Mouse (Mus musculus) forebrain, embryonic 11.5 days (tissue): ENCODE measurements around the gene Igfbp5. TPM values are rescaled to one million over a fixed set of nuclear protein-coding genes. Genes with fewer than 3 reads are reported as not detected.

ENCODE experiments used
- ATAC-seq: fragments of 200-750 bp; cut with Nextera tagmentation; replicated peaks from 2 replicates; pipeline ENCODE4 v1.8.0; 2017; ENCODE audit warnings: moderate TSS enrichment; ENCODE audit not compliant: low FRiP score
- DNase-seq: peaks from one replicate; pipeline ENCODE4 v3.0.0-alpha.2; 2017; ENCODE audit warnings: low spot score
- H3K27ac ChIP-seq: fragments of 300-500 bp; sonication (generic); 2 replicates; pipeline ENCODE4 v1.5.1; 2014; ENCODE audit warnings: low read depth, low read length
- H3K27me3 ChIP-seq: fragments of 300-500 bp; sonication (generic); 2 replicates; pipeline ENCODE4 v1.6.1; 2014; ENCODE audit warnings: mild to moderate bottlenecking, low read length, mixed read lengths; ENCODE audit not compliant: control insufficient read depth, insufficient read depth
- H3K36me3 ChIP-seq: fragments of 300-500 bp; sonication (generic); 2 replicates; pipeline ENCODE4 v1.6.1; 2014; ENCODE audit warnings: mild to moderate bottlenecking, low read length, moderate library complexity, mixed read lengths; ENCODE audit not compliant: control insufficient read depth, insufficient read depth
- H3K4me1 ChIP-seq: fragments of 300-500 bp; sonication (generic); replicated peaks from 2 replicates; pipeline ENCODE4 v1.6.1; 2014; ENCODE audit warnings: low read length, mixed read lengths; ENCODE audit not compliant: control insufficient read depth, insufficient read depth
- H3K4me2 ChIP-seq: fragments of 300-500 bp; sonication (generic); 2 replicates; pipeline ENCODE4 v1.6.1; 2014; ENCODE audit warnings: low read depth, mild to moderate bottlenecking, low read length, moderate library complexity, mixed read lengths; ENCODE audit not compliant: severe bottlenecking
- H3K4me3 ChIP-seq: fragments of 300-500 bp; sonication (generic); 2 replicates; pipeline ENCODE4 v1.5.1; 2014; ENCODE audit warnings: low read depth, low read length
- H3K9ac ChIP-seq: fragments of 300-500 bp; sonication (generic); 2 replicates; pipeline ENCODE4 v1.6.1; 2014; ENCODE audit warnings: low read length
- H3K9me3 ChIP-seq: fragments of 300-500 bp; sonication (generic); 2 replicates; pipeline ENCODE4 v1.6.1; 2016; ENCODE audit warnings: low read length, mixed read lengths; ENCODE audit not compliant: control insufficient read depth
- whole genome bisulfite sequencing: fragments of 180-500 bp; shearing (Covaris S2); extraction: QIAGEN DNeasy Blood & Tissue Kit; methylation state at CpG from one replicate; pipeline ENCODE4 v1.1.7; 2014; 5-methylcytosine and 5-hydroxymethylcytosine counted together
- polyA plus RNA-seq: library from polyadenylated mRNA; unstranded; fragments of >200 nt; fragmentation: Nextera tagmentation; extraction: Ambion mirVana; gene quantifications from 2 replicates; pipeline ENCODE4 v1.2.1, GENCODE M21; 2014

The Igfbp5 gene
- polyA plus RNA-seq: 35.7 and 37.4 TPM in 2 replicates

DNA sequence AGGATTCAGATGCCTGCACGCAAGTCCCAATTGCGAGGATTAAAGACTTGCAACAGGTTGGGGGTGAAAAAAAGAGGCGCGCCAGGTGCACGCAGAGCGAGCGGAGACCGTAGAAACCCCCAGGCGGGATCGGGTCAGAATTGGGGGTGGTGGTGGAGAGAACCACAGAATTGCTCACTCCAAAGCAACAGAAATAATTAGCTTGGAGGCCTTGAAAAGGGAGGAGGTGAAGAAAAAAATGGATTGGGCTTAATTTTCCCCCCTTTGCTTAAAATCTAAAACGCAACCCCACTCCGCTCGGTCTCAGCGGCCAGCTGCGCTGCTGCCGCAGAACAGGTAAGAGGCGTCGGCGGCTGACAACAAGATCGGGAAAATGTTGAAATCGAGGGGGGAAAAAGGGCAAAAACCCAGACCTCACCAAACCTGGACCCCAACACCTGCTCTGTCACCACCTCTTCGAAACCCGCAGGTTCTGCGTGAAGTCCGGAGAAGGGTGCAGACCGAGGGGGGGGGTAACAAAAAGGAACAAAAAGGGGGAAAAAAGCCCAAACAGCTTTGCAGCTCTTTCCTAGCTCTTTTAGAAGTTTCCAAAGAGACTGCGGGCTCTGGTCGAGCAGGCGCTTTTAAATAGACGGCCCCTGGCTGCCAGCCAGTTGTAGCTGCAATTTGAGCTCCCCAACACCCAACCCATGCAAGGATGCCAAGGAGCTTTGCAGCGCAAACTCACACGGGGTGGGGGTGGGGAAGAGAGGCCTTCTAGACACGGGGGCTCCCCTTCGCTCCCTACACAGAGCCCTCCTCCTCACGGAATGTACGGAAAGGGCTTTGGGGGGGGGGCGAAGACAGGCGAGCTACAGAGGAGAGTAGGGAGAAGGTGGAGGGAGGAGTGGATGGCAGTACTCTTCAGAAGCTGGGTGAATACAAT lies at the start of gene Igfbp5:
Gene Igfbp5, minus strand, starts transcription at position 598 of the 925 bp plus-strand sequence.
- H3K4me3 ChIP-seq: peak within 1 kb of the TSS; percentile 64
- H3K27ac ChIP-seq: peak within 1 kb of the TSS; percentile 80
- ATAC-seq (peak; percentile 63), DNase-seq (peak; percentile 89)
- no peaks in the 10 kb centered on the region for H3K9me3 ChIP-seq
- under 1% methylated on average over 38 of the region's 38 CpGs for WGBS
- H3K4me2 ChIP-seq: peak within 1 kb of the TSS; percentile 75
- peaks cover 3% of the 10 kb centered on the region; the same call in 1 of the 2 replicates for H3K27me3 ChIP-seq
- peak within 1 kb of the TSS; percentile 75 for H3K9ac ChIP-seq
- H3K4me1 ChIP-seq: peaks cover 6% of the 10 kb centered on the region; the same call in 1 of the 2 replicates
- H3K36me3 ChIP-seq: no peaks in the 10 kb centered on the region

DNA sequence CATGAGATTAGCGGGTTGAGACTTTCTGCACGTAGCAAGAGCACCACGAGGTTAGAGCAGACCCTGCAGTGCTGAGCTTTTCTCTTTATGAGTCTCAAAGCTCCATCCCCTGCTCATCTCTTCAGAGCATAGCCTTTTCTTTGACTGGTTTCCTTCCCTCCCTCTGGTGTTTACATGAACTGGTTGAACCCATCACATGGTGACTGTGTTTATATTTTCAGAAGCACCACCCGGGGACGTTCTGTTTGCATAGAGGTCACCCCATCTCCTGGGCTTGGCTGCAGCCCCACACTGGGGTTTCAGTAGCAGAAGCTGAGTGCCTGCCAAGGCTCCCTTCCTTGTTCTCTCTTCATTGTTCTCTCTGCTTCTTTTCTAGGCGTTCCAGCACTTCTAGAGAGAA lies 40.1 kb upstream of the Igfbp5 start:
- no peak overlapping the region for H3K27ac ChIP-seq
- H3K4me2 ChIP-seq: no peak overlapping the region
- H3K4me3 ChIP-seq: no peak overlapping the region
- DNase-seq (peak; percentile 15), ATAC-seq (no peak)
- H3K36me3 ChIP-seq: no peaks in the 10 kb centered on the region
- WGBS: 79% methylated on average over 6 of the region's 6 CpGs
- H3K4me1 ChIP-seq: no peaks in the 10 kb centered on the region
- no peaks in the 10 kb centered on the region for H3K9me3 ChIP-seq
- no peaks in the 10 kb centered on the region for H3K27me3 ChIP-seq
- no peak overlapping the region for H3K9ac ChIP-seq

DNA sequence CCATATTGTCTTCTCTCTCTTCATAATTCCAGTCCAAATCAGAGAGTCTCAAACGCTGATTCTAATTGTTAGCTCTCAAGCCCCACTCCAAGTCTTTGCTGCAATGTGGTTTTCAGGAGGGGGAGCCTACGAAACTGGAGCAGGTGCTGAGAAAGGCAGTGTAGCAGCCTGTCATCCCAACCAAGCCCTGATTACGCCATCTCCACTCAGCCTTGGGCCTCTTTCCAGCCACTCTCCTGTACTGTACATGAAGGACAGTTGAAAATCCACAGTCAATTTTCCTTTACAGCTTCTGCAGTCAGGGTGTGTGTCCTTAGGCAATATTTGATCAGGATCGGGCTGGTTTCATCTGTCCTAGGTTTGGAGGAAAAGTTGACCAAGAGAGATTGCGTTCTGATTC lies 38.4 kb upstream of the Igfbp5 start:
- Histone ChIP-seq H3K27ac (no peak overlapping the region), H3K9me3 (no peaks in the 10 kb centered on the region), H3K27me3 (no peaks in the 10 kb centered on the region), H3K9ac (no peak overlapping the region), H3K4me1 (no peaks in the 10 kb centered on the region), H3K4me2 (no peak overlapping the region), H3K36me3 (no peaks in the 10 kb centered on the region), H3K4me3 (no peak overlapping the region)
- peak; percentile 27 for DNase-seq
- ATAC-seq: no peak
- WGBS: 90% methylated on average over 5 of the region's 5 CpGs

DNA sequence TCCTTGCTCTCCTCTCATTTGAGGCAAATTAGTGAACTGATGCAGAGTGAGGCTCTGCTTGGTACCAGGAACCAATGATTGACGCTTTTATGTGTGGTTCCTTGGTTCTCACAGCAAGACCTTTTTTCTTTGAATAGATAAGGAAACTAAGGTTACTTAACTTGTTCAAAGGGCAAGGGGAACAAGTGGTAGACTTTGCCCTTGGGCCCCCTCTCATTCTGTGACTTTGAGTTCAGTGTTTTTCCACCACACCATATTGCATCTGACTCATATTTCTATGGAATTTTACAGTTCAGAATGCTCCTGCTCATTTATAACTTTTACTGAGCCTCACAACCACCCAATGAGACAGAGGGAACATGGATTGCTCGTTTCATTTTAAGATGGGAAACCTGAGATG lies 21.1 kb upstream of the Igfbp5 start:
- Histone ChIP-seq H3K4me2 (no peak overlapping the region), H3K27ac (no peak overlapping the region), H3K36me3 (no peaks in the 10 kb centered on the region), H3K9me3 (no peaks in the 10 kb centered on the region), H3K4me1 (no peaks in the 10 kb centered on the region), H3K27me3 (no peaks in the 10 kb centered on the region), H3K4me3 (no peak overlapping the region), H3K9ac (no peak overlapping the region)
- WGBS: 83% methylated on average over 2 of the region's 2 CpGs
- DNase-seq (no peak), ATAC-seq (no peak)

DNA sequence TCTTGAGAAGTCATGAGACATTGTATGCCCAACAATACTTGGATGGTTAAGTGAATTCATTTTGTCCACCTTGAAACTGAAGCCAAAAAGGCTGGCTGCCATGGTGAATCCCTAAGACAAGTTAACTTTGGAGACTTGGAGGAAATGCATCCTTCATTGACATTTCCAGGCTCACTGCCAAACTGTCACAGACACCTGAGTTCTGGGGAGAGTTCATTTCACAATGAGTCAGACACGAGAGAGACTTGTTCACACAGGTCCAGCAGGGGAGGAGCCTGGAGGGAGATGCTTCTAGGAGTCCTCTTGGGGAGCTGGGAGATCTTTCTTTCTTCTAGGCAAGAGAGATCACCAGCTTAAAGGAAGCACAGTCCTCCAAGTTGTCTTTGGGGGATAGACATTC lies 13.2 kb upstream of the Igfbp5 start:
- no peak overlapping the region for H3K4me3 ChIP-seq
- H3K4me1 ChIP-seq: no peaks in the 10 kb centered on the region
- DNase-seq: no peak
- H3K9me3 ChIP-seq: no peaks in the 10 kb centered on the region
- no peak overlapping the region for H3K27ac ChIP-seq
- WGBS: 75% methylated on average over 1 of the region's 1 CpGs
- H3K9ac ChIP-seq: no peak overlapping the region
- H3K36me3 ChIP-seq: no peaks in the 10 kb centered on the region
- no peak for ATAC-seq
- no peaks in the 10 kb centered on the region for H3K27me3 ChIP-seq
- no peak overlapping the region for H3K4me2 ChIP-seq

DNA sequence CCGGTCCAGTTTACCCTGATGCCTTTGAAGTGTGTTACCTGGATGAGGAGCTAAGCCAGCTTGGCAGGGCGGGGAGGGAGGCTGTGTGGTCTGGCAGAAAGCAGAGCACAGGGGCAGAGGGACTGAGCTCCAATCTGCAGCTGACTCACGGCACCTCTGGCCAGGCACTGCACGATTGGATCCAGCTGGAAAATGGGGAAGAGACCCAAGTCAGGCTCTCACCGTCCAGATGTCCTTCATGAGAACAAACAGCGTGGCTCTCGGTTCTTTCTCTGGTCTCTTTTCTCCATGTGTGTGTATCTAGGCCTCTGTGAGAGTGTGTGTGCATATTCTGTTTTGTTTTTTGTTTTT lies 11.1 kb upstream of the Igfbp5 start:
- no peak for ATAC-seq
- H3K27me3 ChIP-seq: no peaks in the 10 kb centered on the region
- WGBS: 85% methylated on average over 7 of the region's 7 CpGs

DNA sequence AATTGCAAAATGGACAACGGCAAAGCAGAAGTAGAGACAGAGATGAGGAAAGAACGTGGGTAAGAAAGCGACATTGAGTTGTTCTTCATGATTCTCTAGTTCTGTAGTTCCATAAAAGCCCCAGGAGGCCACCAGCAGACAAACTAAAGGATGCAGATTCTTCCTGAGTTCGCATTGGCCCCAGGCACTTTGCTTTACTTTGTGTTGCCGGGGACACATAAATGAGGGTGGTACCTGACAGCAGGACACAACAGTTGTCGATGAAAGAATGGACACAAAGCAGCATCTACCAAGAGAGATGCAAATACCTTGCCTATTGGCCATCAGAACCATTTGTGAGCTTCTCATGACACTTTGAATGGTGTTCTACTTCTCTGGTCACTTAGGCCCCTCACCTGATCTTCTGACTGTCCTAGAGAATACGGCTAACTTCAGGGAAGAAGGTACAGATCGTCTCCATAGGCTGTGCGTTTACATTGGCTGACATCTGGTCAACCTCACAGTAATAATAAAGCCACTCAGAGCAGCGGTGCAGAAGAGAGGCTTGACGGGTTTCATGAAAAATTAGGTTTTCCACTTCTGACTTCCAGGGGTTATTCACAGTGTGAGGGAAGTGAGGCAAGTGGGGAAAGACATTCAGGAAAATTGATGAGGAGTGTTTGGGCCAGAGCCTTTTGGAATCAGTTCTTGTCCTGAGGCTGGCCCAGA lies 10.6 kb upstream of the Igfbp5 start:
- ATAC-seq (no peak), DNase-seq (no peak)
- Histone ChIP-seq H3K4me3 (no peak overlapping the region), H3K27me3 (no peaks in the 10 kb centered on the region), H3K9me3 (no peaks in the 10 kb centered on the region), H3K4me2 (no peak overlapping the region), H3K36me3 (no peaks in the 10 kb centered on the region), H3K9ac (no peak overlapping the region), H3K4me1 (no peaks in the 10 kb centered on the region), H3K27ac (no peak overlapping the region)
- 91% methylated on average over 11 of the region's 11 CpGs for WGBS

More for the DNA sequence above, 11.1 kb upstream of the Igfbp5 start:
- H3K9ac ChIP-seq: no peak overlapping the region
- no peak overlapping the region for H3K27ac ChIP-seq
- H3K4me2 ChIP-seq: no peak overlapping the region
- DNase-seq: no peak
- H3K36me3 ChIP-seq: no peaks in the 10 kb centered on the region
- no peaks in the 10 kb centered on the region for H3K9me3 ChIP-seq
- no peaks in the 10 kb centered on the region for H3K4me1 ChIP-seq
- no peak overlapping the region for H3K4me3 ChIP-seq

DNA sequence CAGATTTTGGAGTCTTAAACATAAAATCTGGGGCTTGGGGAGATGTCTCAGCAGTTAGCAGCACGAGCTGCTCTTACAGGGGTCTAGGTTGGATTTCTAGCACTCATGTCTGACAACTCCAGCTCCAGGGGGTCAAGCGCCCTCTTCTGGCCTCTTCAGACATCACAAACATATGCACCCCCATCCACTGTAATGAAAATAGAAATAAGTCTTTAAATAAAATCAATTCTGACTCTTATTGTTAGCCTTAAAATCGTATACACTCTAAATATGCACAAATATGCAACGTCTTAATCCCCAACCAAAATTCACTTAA lies 4.6 kb upstream of the Igfbp5 start:
- Histone ChIP-seq H3K27me3 (peaks cover 3% of the 10 kb centered on the region; the same call in 1 of the 2 replicates), H3K36me3 (no peaks in the 10 kb centered on the region), H3K9ac (no peak overlapping the region), H3K4me1 (peaks cover 6% of the 10 kb centered on the region; the same call in 1 of the 2 replicates), H3K9me3 (no peaks in the 10 kb centered on the region), H3K4me2 (no peak overlapping the region), H3K4me3 (no peak overlapping the region), H3K27ac (no peak overlapping the region)
- 63% methylated on average over 4 of the region's 4 CpGs for WGBS
- ATAC-seq (no peak), DNase-seq (no peak)
